Mouse (Mus musculus) olfactory bulb, adult 2 months (tissue): ENCODE data around the gene Pltp. TPM values are rescaled to one million over a fixed set of nuclear protein-coding genes. Genes with fewer than 3 reads are reported as not detected.

Source experiments
- H3K27ac ChIP-seq: fragments of 200-500 bp; 2 replicates; pipeline ENCODE4 v1.5.1; 2012; ENCODE audit warnings: low read depth, low read length; ENCODE audit not compliant: insufficient read depth
- H3K4me1 ChIP-seq: fragments of 200-500 bp; 2 replicates; pipeline ENCODE4 v1.6.1; 2012; ENCODE audit warnings: low read length; ENCODE audit not compliant: control insufficient read depth, insufficient read depth
- H3K4me3 ChIP-seq: fragments of 200-500 bp; 2 replicates; pipeline ENCODE4 v1.5.1; 2012; ENCODE audit warnings: mild to moderate bottlenecking, low read depth, low read length, moderate library complexity; ENCODE audit not compliant: insufficient read depth
- CTCF ChIP-seq: fragments of 200-500 bp; IDR thresholded peaks from 2 replicates; pipeline ENCODE4 v1.5.1; 2012; ENCODE audit warnings: low read depth, mild to moderate bottlenecking, low read length, moderate library complexity; ENCODE audit not compliant: insufficient read depth
- POLR2A ChIP-seq: fragments of 200-500 bp; IDR thresholded peaks from 2 replicates; pipeline ENCODE4 v1.6.1; 2012; ENCODE audit warnings: mild to moderate bottlenecking, low read depth, low read length, moderate library complexity; ENCODE audit not compliant: insufficient read depth
- WGBS: fragments of 180-500 bp; shearing (Covaris S2); methylation state at CpG from one replicate; pipeline ENCODE4 v1.1.7; 2018; 5-methylcytosine and 5-hydroxymethylcytosine counted together
- polyA plus RNA-seq: library from polyadenylated mRNA; stranded (reverse); fragments of >200 nt; gene quantifications from 2 replicates; pipeline ENCODE4 v1.2.4, GENCODE M21; 2012; ENCODE audit warnings: low replicate concordance; ENCODE audit not compliant: missing spikeins, insufficient read depth, insufficient read length

Pltp gene
- polyA plus RNA-seq, 1 experiment: not detected

DNA sequence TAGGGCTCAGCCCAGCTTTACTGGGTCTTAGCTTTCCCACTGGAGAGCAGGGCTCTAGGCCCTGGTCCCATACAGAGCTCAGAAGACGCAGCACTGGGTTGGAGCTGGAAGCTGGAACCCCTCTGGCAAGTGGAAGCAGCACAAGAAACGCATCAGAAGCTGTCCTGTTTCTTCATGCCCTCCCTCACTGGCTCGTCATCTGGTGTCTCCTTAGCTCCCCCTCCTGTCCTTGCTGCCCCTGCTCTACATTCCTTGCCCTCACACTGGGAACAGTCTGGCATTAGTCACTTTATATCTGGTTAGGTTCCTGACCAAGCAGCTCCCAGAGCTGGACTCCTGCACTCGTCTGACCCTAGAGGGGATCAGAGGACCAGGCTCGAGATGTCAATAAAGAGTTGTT lies 36.5 kb upstream of the Pltp start:
- TF ChIP-seq POLR2A: no peak
- TF ChIP-seq CTCF: no peak
- H3K4me1 ChIP-seq: peaks cover 12% of the 10 kb centered on the region
- WGBS: 47% methylated on average over 5 of the region's 5 CpGs
- H3K27ac ChIP-seq: no peak overlapping the region
- H3K4me3 ChIP-seq: no peak overlapping the region

DNA sequence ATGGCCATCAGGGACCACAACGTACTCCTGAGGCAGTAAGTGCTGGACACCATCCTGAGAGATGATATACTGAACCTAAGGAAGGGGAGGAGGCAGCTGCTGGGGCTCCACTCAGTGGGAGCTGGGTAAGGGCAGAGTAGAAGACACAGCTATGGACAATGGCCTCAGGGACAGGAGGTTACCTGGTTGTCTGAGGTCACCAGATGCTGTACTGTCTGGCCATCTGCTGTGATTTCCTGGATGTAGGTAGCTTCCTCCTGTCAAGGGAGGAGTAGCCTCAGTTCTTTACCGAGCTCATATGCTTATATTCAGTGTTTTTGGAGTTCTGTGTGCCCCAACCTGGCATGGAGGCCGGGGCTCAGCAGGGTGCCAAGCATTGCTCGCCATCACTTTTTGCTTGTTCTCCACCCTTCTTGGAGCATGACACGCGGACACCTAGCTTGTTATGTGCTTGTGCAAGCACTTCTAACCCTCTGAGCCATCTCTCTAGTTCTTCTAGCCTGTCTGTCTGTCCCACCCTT lies 35.2 kb upstream of the Pltp start:
- Histone ChIP-seq H3K4me3 (no peak overlapping the region), H3K4me1 (peaks cover 12% of the 10 kb centered on the region), H3K27ac (no peak overlapping the region)
- TF ChIP-seq POLR2A: no peak
- no peak for TF ChIP-seq CTCF
- WGBS: 71% methylated on average over 6 of the region's 6 CpGs

DNA sequence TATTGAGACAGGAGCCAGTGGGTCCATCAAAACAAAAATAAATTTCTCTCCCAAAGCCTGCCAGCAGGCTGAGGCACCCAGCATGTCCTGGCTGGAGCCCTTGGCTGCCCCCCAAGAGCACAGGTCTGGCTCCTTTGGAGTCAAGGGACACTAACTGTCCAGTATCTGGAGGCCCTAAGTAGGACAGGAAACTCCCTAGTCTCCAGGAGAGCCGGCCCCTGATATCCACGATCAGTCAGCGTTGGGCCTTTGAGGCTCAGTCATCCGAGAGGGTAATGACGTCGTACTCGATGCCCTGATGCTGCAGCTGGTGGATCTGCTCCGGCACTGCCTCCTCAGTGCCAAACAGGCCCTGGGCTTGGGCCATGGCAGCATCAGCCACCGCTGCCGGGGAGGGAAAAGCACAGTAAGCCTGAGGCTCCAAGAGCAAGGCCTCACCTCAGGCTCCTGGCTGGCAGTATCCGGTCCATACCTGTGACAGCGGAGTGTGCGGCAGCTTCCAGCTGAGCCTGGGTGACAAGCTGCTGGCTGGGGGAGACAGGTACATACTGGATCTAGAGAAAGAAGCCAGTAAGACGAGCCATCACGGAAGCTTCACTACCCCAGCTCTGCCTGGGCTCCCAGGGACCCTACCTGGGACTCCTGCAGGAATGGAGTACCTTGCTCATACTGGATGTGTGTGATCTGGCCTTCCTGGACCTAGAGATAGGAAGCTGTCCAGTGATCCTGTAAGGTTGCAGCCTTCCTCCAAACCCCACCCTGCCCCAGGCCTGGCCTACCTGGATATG lies 34.6 kb upstream of the Pltp start:
- peaks cover 12% of the 10 kb centered on the region for H3K4me1 ChIP-seq
- no peak overlapping the region for H3K4me3 ChIP-seq
- WGBS: 46% methylated on average over 15 of the region's 15 CpGs
- TF ChIP-seq POLR2A (no peak), CTCF (no peak)
- H3K27ac ChIP-seq: no peak overlapping the region; the same call in 1 of the 2 replicates

DNA sequence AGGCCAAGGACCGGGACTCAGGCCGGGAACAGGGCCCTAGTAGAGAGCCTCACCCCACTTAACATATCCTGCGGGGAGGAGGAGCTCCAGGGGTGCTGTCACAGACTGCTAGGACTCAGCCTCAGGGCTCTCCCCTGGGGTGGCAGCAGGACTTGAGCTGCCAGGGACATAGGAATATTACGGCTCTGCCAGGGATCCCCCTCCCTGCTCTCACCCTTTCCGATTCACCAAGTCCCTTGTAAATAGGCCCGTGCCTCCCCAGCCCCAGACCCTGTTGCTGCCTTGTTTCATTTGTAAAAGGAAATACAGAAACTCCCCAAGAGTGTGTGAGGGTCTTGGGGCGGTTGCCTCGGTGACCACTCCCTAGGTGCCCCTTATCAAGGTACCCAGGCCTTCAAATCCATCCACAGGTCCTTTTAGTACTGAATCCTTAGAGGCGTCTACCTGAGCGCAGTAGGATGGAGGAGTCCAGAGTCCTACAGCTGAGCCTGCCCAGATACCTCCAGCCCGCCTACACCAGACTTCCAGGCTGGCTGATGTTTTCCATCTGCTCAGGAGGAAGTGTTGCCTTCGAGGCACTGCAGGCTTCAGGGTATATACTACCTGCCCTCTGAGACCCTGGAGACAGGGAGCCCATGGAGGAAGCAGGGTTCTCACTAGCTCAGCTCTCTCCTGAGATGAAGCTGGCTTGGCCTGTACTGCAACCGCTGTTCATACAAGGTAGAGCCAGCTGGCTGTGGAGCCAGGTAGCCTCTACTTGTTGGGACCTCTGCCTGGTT lies 33.7 kb upstream of the Pltp start:
- TF ChIP-seq CTCF (no peak), POLR2A (no peak)
- Histone ChIP-seq H3K4me3 (no peak overlapping the region), H3K4me1 (peaks cover 13% of the 10 kb centered on the region), H3K27ac (no peak overlapping the region)
- 77% methylated on average over 13 of the region's 13 CpGs for WGBS

DNA sequence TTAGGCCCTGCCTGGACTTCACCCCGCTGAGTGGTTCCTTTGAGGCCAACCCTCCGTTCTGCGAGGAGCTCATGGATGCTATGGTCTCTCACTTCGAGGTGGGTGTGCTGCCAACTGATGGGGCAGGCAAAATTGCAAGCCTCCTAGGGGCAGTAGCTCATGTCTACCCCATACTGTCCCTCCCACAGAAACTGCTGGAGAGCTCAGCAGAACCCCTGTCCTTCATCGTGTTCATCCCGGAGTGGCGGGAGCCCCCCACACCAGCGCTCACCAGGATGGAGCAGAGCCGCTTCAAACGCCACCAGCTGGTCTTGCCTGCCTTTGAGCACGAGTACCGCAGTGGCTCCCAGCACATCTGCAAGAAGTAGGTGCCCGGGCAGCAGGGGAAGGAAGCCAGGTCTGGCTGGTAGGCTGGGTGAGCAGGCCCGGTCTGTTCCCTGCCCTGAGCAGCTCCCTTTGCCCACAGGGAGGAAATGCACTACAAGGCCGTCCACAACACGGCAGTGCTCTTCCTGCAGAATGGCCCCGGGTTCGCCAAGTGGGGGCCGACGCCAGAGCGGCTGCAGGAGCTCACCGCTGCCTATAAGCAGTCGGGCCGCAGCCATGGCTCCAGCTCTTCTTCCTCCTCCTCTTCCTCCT lies 33.0 kb upstream of the Pltp start:
- TF ChIP-seq POLR2A (no peak), CTCF (no peak)
- Histone ChIP-seq H3K4me3 (no peak overlapping the region), H3K4me1 (peaks cover 20% of the 10 kb centered on the region), H3K27ac (no peak overlapping the region)
- WGBS: 86% methylated on average over 24 of the region's 24 CpGs

DNA sequence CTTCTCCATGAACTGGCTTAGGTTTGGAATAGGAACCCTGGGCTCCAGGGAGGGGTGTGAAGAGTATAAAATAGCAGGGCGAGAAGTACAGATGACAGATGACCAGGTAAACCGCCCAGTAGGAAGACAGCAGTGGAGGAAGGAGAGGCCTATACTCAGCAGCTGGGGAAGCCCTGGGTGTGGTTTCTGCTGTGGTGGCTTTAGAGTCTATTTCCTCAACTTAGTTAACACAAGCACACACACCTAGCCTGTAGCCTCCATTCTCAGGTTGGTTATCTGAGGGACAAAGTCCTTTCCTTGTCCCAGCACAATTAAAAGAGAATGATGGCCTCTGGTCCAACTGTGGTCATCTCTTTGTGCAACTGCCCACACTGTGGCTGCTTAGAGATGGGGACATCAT lies 32.4 kb upstream of the Pltp start:
- Histone ChIP-seq H3K4me1 (peaks cover 25% of the 10 kb centered on the region), H3K4me3 (no peak overlapping the region), H3K27ac (no peak overlapping the region)
- 97% methylated on average over 2 of the region's 2 CpGs for WGBS
- no peak for TF ChIP-seq CTCF
- TF ChIP-seq POLR2A: no peak

DNA sequence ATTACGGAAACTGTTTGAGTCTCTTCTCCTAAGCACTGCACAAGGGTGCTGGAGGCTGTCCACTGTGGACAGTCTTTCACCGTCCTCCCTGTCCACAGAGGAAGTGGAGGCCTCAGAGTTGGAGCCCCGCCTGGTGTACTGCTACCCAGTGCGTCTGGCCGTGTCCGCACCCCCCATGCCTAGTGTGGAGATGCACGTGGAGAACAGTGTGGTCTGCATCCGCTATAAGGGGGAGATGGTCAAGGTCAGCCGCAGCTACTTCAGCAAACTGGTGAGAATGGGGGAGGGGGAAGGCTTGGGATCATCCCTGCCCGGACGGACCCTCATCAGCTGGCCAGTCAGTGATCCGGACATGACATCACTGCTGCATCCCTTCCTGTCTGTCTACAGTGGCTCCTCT lies 31.5 kb upstream of the Pltp start:
- TF ChIP-seq CTCF (no peak), POLR2A (no peak)
- WGBS: 82% methylated on average over 12 of the region's 12 CpGs
- peaks cover 25% of the 10 kb centered on the region for H3K4me1 ChIP-seq
- no peak overlapping the region for H3K27ac ChIP-seq
- no peak overlapping the region for H3K4me3 ChIP-seq

GRCm38 (mm10) chr2:164886617-164887016 lies 29.1 kb upstream of the Pltp start:
- no peak overlapping the region for H3K4me3 ChIP-seq
- no peak overlapping the region for H3K27ac ChIP-seq
- H3K4me1 ChIP-seq: peaks cover 12% of the 10 kb centered on the region; the same call in 1 of the 2 replicates
- no peak for TF ChIP-seq CTCF
- no peak for TF ChIP-seq POLR2A
- WGBS: 82% methylated on average over 10 of the region's 10 CpGs

DNA sequence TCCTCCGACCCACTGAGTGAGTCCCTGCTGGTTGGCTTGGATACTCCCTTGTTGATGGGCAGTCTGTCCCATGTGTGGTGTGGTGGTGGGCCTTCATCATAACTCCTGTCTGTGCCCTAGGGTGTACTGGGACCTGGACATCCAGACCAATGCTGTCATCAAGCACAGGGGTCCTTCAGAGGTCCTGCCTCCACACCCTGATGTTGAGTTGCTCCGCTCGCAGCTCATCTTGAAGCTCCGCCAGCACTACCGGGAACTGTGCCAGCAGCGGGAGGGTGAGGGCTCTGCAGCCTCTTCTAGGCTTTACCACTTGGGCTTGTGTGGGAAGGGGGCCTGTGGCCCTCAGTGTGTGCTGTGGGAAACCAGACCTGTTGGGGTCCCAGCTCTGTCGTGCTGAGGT lies 28.3 kb upstream of the Pltp start:
- Histone ChIP-seq H3K4me1 (peaks cover 12% of the 10 kb centered on the region; the same call in 1 of the 2 replicates), H3K4me3 (no peak overlapping the region), H3K27ac (no peak overlapping the region)
- WGBS: 13% methylated on average over 7 of the region's 7 CpGs
- TF ChIP-seq CTCF (no peak), POLR2A (no peak)
